Mouse (Mus musculus): ENCODE data around the gene Gm1123.

- TF ChIP-seq CTCF (IDR thresholded peaks at IDR 0.05; ENCODE audit: extremely low read depth, insufficient read length, insufficient replicate concordance, low read depth, low read length), result no peak
- no peak for TF ChIP-seq POLR2A (IDR thresholded peaks at IDR 0.05; ENCODE audit: low read depth, low read length)
These were observed 17.8 kb downstream of the Gm1123 start for GRCm38 (mm10) chr9:99017679-99018078.
